Mouse (Mus musculus): ENCODE data around the gene Atrip. TPM values are rescaled to one million over a fixed set of nuclear protein-coding genes. Genes with fewer than 3 reads are reported as not detected.

Atrip gene
- polyA plus RNA-seq (2012; rRNA removed) = 17.1 and 17.6 TPM in 2 replicates

GRCm38 (mm10) chr9:109073661-109074573, at the start of gene Atrip:
Atrip (minus strand) TSS chr9:109074124.
- peak; percentile 86 for DNase-seq (ENCODE audit: low spot score)

- DNase-seq (ENCODE audit: low spot score) = no peak
Observed at GRCm38 (mm10) chr9:109123266-109123665, 49.3 kb upstream of the Atrip start.

GRCm38 (mm10) chr9:109122553-109123085, 48.7 kb upstream of the Atrip start:
- no peak for DNase-seq (ENCODE audit: low spot score)

- no peak for DNase-seq (ENCODE audit: low spot score)
Observed at GRCm38 (mm10) chr9:109120956-109121355, 47.0 kb upstream of the Atrip start.

- DNase-seq (ENCODE audit: low spot score) = no peak
Observed at GRCm38 (mm10) chr9:109119571-109119970, 45.6 kb upstream of the Atrip start.

GRCm38 (mm10) chr9:109118106-109118505, 44.2 kb upstream of the Atrip start:
- no peak for DNase-seq (ENCODE audit: low spot score)

- DNase-seq (ENCODE audit: low spot score) = no peak
Observed at GRCm38 (mm10) chr9:109116205-109116604, 42.3 kb upstream of the Atrip start.

GRCm38 (mm10) chr9:109114871-109115270, 40.9 kb upstream of the Atrip start:
- no peak for DNase-seq (ENCODE audit: low spot score)

GRCm38 (mm10) chr9:109114276-109114675, 40.4 kb upstream of the Atrip start:
- DNase-seq (ENCODE audit: low spot score) = no peak

- peak; percentile 15 for DNase-seq (ENCODE audit: low spot score)
Observed at GRCm38 (mm10) chr9:109113331-109113730, 39.4 kb upstream of the Atrip start.

- peak; percentile 16 for DNase-seq (ENCODE audit: low spot score)
Observed at GRCm38 (mm10) chr9:109111591-109111990, 37.7 kb upstream of the Atrip start.

- peak; percentile 12 for DNase-seq (ENCODE audit: low spot score)
Observed at GRCm38 (mm10) chr9:109111101-109111500, 37.2 kb upstream of the Atrip start.

GRCm38 (mm10) chr9:109110240-109110639, 36.3 kb upstream of the Atrip start:
- no peak for DNase-seq (ENCODE audit: low spot score)

GRCm38 (mm10) chr9:109107341-109107740, 33.4 kb upstream of the Atrip start:
- DNase-seq (ENCODE audit: low spot score) = no peak

- DNase-seq (ENCODE audit: low spot score) = no peak
Observed at GRCm38 (mm10) chr9:109105648-109106047, 31.7 kb upstream of the Atrip start.

GRCm38 (mm10) chr9:109105011-109105410, 31.1 kb upstream of the Atrip start:
- no peak for DNase-seq (ENCODE audit: low spot score)

- DNase-seq (ENCODE audit: low spot score) = no peak
Observed at GRCm38 (mm10) chr9:109104083-109104482, 30.2 kb upstream of the Atrip start.

GRCm38 (mm10) chr9:109103250-109103649, 29.3 kb upstream of the Atrip start:
- DNase-seq (ENCODE audit: low spot score) = no peak

GRCm38 (mm10) chr9:109102541-109102940, 28.6 kb upstream of the Atrip start:
- no peak for DNase-seq (ENCODE audit: low spot score)

GRCm38 (mm10) chr9:109101933-109102445, 28.1 kb upstream of the Atrip start:
- DNase-seq (ENCODE audit: low spot score) = no peak

GRCm38 (mm10) chr9:109100307-109100928, 26.5 kb upstream of the Atrip start:
- DNase-seq (ENCODE audit: low spot score) = no peak

GRCm38 (mm10) chr9:109098969-109099368, 25.0 kb upstream of the Atrip start:
- DNase-seq (ENCODE audit: low spot score) = no peak
